Mouse (Mus musculus) layer of hippocampus, postnatal 36 days (tissue): ENCODE results near the gene Dnah17. TPM values are rescaled to one million over a fixed set of nuclear protein-coding genes. Genes with fewer than 3 reads are reported as not detected.
A peak's percentile ranks its signal among the peaks of the same experiment; 100 is the strongest.

ENCODE experiments used
- DNase-seq, 2 experiments: peaks; one replicate each; pipeline ENCODE4 v3.0.0; 2022
- total RNA-seq, 2 experiments: library from RNA; stranded (reverse); gene quantifications; 2 replicates each; pipeline ENCODE4 v1.2.3; 2021

Dnah17 gene
- total RNA-seq, 2 experiments from 2014 or later: 0.03 to 0.07 TPM

DNA sequence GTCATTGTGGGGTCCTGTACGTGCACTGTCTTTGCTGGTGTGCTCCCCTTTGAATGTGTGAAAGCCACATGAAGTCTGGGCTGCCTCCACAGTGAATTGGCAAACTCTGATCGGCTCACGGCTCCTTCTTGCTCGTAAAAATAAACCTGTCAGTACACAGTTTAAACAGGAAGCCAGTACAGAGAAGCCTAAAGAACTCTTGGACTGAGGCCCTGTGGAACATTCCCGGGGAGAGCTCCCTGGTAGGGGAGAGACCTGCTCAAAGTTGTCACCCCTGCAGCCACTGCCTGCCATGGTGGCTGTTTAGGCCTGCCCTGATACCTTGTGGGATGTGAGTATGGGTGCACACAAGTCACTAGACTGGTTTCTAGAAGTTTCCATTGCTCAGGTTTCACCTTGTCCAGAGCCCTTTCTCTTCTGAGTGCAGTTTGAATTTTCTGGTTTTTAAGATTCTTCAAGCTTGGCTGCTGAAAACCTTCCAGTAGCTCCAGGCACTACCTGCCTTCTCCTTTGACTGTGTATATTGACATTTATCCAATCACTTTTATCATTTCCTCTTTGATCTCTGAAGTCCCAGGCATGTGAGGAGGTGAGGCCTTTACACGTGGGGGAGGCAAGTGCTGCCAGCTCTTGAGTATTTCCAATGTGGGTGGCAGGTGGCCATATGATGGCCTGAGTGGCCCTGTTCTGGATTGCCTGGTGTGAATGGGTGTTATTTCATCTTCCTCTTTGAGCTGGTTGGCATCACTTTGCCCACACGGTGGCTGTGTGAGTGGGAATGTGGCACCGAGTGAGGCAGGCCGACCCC lies 136.0 kb downstream of the Dnah17 start:
- no peak for DNase-seq

DNA sequence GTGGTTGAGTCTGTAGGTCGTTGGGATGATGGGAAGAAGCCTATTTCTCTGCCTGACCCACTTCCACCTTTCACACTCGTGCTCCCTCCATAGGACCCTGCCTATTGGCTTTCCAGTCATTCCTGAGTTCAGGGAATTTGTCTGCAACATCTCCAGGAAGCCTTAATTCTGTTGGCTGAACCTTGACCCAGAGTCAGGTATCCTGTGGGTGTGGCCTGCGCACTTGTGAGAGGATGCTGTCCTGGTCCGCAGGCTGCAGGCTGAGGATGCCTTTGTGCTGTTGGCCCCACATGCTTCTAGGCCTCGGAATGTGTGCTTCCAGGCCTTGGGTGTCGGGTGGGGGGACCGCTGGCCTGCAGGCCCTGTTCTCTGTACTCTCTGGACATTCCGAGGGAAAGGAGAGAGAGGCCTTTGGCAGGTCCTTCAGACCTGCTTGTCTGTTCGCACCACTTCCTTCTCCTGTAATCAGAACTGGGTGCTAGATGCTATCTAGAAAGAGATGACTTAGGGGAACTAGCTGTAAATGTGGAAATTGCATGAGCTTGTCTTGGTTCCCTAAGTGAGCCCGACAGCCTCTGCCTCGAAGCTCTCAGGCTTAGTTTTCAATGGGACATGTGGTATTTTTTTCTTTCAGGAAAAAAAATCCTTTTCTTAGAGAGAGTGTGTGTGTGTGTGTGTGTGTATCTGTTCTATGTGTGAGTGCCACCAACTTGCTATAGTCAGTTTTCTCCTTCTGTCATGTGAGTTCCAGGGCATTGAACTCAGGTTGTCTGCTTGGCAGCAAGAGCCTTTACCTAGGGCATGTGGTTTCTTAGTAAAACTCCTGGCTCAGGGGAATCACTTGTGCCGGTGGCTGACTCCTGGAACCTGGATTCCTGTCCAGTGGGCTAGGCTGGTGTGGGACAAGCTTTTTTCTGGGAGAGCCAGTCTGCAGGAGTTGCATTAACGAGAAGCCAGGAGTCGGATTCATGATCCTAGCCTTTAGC lies 137.0 kb downstream of the Dnah17 start:
- DNase-seq: no peak

DNA sequence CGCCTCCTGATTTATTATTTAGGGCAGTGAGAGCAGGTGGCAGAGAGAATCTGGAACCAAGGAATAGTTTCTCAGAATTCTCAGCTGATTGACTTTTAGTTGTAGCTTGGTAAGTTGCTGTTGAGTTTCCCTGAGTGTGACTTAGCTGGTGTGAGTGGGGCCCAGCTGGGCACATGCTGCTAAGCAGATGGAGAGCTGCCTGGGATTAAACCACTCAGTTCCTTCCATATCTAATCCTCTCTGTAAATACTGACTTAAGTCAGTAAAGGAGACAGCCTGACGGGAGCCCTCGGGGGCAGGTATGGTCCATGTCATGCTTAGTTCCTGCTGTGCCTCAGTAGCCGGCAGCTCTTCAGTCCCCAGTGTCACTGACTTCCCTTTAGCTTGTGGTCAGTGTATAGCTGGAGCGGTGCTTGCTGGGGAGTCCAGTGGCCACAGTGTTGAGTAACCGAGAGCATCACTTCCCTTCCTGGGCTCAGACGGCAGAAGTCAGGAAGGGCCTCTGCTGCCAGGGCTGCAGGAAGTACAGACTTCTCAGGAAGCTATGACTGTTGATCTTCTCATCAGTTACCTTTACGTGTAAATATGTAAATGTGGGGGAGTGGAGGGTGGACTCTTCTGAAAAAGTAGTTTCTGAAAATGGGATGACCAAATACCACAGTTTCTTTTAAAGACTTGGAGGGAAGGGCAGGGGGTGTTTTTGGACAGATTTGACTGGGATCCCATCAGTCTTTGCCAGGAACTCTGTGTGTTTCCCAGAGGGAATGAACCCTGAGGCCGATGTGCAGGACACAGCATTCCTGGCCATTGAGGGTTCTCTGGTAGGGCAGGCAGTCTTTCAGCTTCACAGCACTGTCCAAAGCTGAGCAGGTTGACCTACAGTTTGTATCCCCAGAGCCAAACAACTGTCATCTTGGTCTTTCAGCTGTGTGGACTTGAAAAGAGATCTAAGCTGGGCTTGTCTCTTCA lies 138.6 kb downstream of the Dnah17 start:
- no peak for DNase-seq

DNA sequence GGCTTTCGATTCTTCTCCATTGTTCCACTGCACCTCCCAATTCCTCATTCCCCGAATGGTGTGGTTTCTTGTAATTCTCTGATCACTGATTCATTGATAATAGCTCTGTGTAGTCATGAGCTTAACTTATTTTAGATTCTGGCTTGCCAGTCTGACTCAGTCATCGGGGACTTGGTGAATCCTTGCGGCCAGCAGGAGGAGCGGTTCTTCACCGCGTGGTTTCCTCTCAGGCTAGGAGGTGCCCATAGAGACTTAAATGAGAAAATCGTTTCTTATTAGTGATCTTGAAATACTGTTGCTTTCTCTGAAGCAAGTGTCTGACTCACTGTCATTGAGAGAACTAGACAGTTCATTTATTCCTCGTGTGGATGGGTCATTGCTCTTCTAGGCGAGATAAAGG lies 140.5 kb downstream of the Dnah17 start:
- DNase-seq: no peak

DNA sequence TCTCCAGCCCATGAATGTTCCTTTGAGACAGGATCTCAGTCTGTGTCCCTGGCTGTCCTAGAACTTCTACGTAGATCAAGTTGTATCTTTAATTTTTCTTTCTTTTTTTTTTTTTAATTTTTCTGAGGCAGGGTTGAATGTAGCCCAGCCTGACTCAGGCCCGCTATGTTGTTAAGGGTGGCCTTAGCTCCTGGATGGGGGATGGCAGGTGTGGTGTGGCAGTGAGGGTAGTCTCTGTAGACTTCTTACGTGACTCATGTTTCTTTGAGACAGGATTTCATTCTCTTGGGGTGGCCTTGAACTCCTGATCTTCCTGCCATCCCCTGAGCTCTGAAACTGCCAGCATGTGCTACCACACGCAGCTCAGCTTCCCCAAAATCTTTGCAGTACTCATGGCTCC lies 141.2 kb downstream of the Dnah17 start:
- no peak for DNase-seq

DNA sequence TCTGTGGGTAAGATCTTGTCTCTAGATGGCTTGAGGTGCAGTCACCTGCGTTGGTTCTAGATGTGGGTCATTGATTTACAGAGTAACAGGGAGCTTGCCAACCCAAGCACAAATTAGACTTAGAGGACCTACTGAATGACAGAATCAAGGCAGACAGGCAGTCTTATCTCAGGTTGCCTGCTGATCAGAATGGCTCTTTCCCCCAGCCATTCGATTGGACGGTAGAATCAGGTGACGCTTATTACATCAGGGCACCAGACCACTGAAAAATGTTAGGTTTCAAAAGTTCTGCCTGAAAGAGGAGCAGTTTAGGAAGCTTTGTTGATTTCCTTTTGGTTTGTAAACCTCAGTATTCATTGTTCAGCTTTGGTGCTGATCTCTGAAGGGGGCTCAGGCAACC lies 142.5 kb downstream of the Dnah17 start:
- DNase-seq: no peak

DNA sequence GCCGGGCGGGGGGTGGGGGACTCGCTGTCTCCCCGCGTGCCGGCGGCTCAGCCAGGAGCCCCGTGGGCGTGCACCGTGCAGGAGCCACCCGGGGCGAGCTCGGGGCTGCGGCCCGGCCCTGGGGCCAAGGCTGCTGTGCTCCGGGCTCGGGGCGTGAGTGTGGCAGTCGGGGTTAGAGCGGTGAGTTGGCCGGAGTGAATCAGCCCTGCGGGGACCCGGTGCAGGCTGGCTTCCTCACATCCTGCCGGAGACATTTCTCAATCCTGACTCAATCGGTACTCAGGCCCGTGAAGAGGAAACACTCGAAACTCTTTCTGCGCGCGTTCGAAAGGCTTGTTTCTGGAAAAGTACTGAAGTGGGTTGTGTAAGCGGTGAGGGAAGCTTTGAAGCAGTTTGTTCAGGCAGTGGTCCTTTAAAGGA lies 143.4 kb downstream of the Dnah17 start:
- peak in 1 of 2 experiments; percentile 57 for DNase-seq

DNA sequence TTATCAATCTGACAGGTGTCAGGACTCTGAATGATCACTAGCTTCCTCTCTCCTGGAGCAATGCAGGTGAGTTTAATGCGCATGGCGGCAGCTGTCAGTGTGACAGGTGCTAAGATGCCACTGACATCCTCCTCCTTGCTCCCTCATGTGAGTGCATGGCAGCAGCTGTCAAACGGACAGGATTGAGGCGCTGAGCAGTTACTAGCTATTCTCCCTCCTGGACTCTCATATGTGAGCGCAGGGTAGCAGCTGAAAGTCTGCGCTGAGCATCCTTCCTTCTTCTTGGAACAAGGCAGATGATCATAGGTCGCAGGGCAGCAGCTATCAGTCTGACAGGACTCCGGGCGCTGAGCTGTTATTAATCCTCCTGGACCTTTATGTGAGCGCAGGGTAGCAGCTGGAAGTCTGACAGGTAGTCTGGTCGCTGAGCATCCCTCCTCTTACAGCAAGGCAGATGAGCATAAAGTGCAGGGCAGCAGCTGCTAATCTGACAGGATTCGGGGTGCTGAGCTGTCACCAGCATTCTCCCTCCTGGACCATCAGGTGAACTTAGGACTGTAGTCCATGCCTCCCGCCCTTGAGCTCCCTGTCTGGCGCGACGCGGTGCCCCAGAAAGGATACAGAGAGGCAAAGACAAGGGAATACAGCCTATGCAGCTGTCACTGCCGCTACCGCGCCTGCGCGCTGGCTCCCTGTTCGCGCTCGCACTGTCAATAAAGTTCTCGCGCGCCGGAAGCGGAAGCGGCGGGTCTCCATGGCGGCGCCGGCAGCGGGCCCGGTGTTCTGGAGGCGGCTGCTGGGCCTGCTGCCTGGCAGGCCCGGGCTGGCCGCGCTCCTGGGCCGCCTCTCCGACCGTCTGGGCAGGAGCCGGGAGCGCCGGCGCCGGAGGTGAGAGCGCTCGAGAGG lies 144.1 kb downstream of the Dnah17 start, which contains the start of gene Pgs1:
Gene Pgs1, plus strand, starts transcription at position 167 of the 906 bp plus-strand sequence.
- DNase-seq: peak; percentile 92 to 93

DNA sequence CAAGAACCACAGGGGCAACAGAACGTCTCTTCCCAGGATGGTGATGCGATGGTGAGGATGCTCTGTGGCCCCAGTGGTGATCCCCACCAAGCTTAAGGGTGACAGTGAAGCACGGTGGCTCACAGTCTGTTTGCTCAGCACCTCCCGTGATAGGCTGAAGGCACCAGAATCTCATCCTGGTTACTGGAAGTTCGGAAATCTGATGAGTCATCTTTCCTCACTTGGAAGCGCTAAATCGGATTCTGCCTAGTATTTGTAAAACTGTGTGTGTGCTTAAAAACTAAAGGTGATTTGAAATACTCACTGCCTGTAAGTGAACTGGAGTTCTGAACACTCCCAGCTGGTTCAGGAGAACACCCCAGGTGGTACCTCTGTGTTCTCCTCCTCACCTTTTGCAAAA lies 146.7 kb downstream of the Dnah17 start:
- DNase-seq: no peak

DNA sequence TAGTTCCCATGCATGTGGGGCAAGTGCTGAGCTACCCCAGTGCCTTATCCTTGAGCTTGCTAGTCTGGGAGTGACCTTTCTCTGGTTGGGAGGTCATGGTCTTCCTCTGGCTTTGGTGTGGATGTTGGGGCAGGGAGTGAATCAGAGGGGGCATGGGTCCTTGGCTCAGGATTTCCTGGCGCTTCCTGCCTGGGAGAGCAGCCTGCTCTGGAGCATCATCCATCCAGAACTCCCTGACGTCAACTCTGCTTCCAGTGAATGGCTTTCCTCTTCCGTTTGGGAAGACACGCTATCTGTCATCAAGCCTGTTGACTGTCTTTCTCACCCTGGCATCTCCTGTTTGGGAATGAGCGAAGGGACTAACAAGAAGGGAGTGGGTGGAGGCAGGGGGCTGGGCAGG lies 148.0 kb downstream of the Dnah17 start:
- no peak for DNase-seq

DNA sequence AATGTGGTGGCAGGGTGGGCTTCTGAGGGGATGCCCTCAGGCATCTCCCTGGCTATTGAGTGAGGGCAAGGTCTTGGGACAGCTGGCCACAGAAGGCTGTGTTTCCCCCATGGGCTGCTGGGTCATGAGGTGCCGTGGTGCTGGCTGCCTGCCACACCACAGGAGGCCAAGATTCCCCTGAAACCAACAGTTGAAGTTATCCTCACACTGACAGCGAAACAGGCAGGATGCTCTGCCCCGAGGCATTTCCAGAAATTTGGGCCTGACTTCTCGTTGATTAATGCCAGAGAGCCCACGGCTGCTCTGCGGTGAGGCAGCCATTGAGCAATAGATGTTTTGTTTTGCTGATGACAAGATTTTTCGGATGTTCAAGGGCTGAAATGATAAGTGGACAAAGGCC lies 151.0 kb downstream of the Dnah17 start:
- no peak for DNase-seq

DNA sequence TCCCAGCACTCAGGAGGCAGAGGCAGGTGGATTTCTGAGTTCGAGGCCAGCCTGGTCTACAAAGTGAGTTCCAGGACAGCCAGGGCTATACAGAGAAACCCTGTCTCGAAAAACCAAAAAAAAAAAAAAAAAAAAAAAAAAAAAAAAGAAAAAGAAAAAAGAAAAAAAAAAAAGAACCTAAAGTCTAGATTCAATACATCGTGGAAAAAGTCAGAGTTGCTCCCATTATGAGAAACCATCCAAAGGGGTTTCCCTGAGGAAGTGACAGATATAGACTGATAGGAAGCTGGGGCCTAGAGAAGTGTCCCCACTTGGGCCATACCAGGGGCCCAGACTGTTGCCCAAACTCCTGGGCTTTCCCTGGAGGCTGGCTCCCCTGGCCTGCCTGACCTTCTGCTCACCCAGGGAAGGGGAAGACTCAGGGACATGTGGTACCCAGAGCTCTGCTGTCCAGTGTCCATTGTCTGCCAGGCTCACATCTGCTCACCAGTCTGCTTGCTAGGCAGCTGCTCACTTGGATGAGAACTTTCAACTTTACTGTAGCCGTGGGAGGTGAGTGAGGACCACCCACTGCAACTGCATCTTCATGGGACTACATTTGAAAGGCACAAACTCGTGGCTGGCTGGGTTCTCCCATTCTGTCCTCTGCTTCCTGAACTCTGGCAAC lies 152.6 kb downstream of the Dnah17 start:
- DNase-seq: no peak

DNA sequence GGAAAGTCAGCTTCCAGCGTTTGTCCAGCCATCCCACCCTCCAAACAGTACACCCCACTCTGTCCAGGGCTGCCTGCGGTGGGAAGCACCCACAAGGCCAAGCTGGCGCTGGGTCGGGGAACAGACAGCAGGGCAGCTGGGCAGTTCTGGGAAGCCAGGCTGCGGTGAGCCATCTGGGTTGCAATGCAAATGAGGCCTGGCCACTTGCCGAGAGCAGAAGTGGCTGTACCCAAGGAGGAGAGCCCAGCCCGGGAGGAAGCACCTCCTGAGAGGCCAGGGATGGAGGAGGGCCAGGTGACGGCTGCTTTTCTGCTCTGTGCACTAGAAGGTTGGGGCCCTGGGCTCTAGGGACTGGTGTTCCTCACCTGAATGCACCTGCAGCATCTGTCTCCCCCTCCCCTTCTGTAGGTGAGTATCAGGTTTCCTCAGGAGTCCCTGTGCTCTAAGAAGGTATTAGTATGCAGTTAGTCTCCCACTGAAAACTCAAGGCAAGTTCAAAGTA lies 154.3 kb downstream of the Dnah17 start:
- DNase-seq: peak in 1 of 2 experiments; percentile 67

DNA sequence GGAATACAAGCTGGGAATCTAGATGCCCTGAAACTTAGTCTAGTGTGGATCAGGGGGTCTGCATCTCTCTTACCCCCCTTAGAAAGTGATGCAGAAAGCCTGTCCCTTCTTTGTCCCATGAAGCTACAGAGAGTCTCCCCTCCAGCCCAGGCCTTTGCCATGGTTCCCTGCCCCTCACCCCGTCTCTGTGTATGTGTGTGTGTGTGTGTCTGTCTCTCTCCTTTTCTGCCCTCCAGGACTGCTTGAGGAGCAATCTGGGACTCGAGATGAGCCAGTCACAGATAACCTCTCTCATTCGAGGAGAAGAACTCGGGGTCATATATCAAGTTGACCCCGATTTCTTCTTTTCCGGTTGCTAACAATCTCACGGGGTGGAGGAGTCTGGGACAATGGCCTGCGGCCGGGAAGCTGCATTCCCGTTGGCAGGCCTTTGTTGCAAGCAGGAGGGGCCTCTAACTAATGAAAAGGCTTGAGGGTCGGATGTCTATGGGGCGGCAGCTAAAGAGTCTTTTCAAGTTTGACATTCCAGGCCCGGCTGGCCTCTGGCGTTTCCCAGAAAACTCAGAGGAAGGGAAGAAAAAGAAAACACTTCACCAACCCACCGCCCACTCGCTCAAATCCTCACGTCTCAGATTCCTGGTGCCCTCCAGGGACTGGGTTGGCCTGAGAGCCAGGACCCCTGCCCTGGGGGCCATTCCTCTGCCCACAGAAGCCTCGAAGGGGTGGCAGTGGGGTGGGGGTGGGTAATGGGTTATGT lies 155.0 kb downstream of the Dnah17 start:
- no peak for DNase-seq

DNA sequence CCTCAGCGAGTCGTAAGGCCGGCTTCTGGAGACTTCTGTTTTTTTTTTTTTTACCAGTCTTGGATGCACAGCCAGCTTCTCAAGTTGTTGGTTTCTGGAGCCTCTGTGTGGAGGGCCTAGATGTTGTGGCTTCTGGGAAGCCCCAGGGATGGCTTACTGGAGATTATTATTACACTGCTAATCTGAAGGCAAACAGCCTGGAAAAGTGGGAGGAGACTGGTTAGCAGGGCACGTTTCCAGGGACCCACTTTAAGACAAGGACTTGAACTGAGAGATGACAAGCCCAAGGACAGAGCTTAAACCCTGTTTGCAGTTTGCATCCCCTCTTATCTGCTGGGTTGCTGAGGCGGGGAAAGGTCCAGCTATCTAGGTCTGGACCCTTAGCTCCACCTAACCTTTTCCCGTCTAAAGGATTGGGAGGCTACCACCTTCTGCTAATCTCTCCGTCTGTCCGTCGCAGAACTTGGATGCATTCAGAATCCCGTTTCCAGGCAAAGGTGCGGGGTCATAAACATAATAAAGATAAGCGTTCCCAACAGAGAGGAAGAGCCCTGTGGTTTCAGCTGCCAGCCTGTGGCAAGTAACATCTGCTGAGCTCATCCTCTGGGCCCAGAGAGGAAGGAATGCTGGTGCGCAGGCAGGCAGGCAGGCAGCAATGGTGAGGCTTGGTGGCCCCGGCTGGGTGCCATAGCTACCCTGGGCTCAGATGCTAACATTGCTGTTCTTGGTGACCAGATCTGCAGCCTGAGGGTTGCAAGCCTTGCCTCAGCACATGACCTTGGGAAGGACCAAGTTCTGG lies 155.9 kb downstream of the Dnah17 start:
- DNase-seq: no peak

DNA sequence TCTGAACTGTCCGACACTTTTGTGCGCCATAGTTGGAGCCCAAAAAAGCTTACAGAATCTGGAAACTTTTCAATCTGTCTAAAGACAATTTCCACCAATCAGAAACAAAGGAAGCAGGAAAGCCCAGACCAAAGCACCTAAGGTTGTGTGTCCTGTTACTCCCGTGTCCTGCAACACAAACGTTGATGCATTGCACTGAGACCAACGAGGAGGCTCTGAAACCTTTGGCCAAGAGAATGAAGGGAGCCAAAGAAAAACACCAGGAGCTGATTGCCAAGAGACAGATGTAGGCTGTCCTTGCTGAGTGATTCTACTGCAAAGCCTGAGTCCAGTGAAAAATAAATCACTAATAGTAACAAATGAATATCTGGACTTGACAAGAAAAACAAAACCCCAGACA lies 156.9 kb downstream of the Dnah17 start:
- DNase-seq: no peak

DNA sequence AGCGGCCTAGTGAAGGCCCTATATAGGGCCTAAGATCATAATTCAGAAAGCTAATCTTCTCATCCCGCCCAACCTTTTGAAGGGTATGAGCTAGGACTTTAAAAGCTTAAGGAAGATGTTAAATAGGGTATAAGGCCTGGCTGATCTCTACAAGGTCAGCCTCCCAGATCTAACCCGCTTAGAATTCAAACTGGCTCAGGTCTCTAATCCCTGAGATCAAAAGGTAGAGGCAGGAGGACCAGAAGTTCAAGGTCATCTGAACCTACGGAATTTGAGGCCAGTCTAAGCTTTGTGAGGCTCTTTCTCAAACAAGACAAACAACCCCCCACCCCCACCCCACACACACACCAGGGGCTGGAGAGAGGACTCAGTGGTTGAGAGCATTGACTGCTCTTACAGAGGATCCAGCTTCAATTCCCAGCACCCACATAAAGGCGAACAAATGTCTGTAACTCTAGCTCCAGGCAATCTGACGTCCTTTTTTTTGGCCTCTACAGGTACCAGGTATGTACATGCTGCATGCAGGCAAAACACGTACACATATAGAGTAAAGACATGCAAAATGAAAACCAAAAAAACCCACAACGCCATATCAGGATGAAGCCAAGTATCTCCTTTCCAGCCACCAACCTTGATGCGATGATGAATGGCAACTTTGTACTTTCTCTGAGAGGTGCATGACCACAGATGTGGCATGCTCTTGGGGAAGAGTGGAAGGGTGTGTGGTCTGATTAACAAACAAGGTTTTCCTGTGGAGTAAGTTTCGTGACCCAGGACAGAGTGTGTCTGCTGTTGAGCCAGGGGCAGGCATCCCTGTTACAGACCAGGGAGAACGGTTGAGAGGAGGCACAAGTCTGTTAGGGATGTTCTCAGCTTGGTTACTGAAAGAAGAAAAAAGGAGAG lies 157.5 kb downstream of the Dnah17 start:
- no peak for DNase-seq
